Mouse (Mus musculus): ENCODE data around the gene AW209491.

AW209491 gene

GRCm38 (mm10) chr13:14629726-14630641, at the start of gene AW209491:
AW209491 (plus strand) TSS chr13:14630154.
- DNase-seq (ENCODE audit: low spot score in 2 of 2): peak; percentile 97 to 98

DNA sequence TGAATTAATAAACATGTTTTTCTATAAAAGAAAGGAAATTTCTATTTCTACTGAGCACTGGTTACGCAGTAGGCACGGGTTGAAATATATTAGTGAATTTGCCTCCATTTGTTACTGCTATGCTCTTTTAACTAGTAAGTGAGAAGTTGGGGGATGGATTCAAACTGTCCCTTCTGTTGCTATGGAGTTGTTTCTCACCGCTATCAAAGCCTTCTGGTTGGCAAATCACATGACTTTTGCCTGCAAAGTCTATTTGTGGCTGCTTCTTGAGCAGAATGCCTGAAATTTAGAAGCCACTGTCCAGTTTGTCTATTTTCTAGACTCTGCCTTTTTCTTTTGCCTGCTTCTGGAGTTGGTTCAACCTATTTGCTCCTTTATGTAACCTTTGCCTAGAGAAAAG, 49.6 kb upstream of the AW209491 start:
- DNase-seq (ENCODE audit: low spot score in 2 of 2): no peak

DNA sequence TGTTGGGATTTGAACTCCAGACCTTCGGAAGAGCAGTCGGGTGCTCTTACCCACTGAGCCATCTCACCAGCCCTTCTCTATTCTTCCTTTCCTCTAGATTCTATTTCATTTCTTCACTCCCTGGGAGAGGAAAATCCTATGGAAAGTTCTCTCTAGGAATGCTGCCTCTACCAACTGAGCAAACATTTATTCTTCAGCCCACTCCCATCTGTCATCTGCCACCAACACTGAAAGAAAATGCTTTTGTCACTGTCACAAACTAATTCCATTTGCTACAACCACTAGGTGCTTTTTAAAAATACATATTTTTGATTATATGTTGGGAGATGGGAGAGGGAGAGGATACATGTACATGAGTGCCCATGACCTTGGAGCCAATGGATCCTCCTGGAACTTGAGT, 27.2 kb upstream of the AW209491 start:
- no peak for DNase-seq (ENCODE audit: low spot score in 2 of 2)

GRCm38 (mm10) chr13:14607616-14608015, 22.3 kb upstream of the AW209491 start:
- DNase-seq (ENCODE audit: low spot score in 2 of 2): no peak

- no peak for DNase-seq (ENCODE audit: low spot score in 2 of 2)
Measured at GRCm38 (mm10) chr13:14612463-14612862, 17.5 kb upstream of the AW209491 start.

- DNase-seq (ENCODE audit: low spot score in 2 of 2): peak; percentile 98 to 99
Measured at GRCm38 (mm10) chr13:14612926-14613529, 16.9 kb upstream of the AW209491 start, which contains the start of the genes Mrpl32 and Psma2. Mrpl32 (minus strand) TSS chr13:14613165. Psma2 (plus strand) TSS chr13:14613240.

- no peak for DNase-seq (ENCODE audit: low spot score in 2 of 2)
Measured at GRCm38 (mm10) chr13:14613553-14613952, 16.4 kb upstream of the AW209491 start.

- peak; percentile 71 to 73 for DNase-seq (ENCODE audit: low spot score in 2 of 2)
Measured at GRCm38 (mm10) chr13:14618724-14619123, 11.2 kb upstream of the AW209491 start.

DNA sequence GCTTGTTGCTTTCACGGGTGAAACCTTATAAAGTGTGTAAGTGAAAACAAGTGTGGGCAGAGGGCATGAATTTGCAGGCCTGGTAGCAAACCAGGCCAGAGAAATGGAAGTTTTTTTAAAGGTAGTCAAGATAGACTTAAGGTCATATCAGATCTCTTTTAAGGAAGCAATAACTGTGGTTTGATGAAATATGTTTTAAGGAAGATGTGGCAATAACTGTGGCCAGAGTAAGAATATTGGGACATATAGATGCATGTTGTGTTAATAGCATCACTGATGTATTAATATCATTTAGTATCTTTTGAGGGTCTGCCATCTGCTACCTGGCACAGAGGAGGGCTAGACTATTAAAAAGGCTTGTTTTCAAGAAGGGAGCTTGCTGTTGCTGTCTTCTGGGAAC, 10.0 kb downstream of the AW209491 start:
- DNase-seq (ENCODE audit: low spot score in 2 of 2): no peak

- DNase-seq (ENCODE audit: low spot score in 2 of 2): no peak
Measured at GRCm38 (mm10) chr13:14649301-14649700, 19.3 kb downstream of the AW209491 start.

GRCm38 (mm10) chr13:14667107-14667506, 37.2 kb downstream of the AW209491 start:
- DNase-seq (ENCODE audit: low spot score in 2 of 2): no peak

GRCm38 (mm10) chr13:14670342-14670741, 40.4 kb downstream of the AW209491 start:
- DNase-seq (ENCODE audit: low spot score in 2 of 2): peak; percentile 53 to 61
